In the genomic region with DNA sequence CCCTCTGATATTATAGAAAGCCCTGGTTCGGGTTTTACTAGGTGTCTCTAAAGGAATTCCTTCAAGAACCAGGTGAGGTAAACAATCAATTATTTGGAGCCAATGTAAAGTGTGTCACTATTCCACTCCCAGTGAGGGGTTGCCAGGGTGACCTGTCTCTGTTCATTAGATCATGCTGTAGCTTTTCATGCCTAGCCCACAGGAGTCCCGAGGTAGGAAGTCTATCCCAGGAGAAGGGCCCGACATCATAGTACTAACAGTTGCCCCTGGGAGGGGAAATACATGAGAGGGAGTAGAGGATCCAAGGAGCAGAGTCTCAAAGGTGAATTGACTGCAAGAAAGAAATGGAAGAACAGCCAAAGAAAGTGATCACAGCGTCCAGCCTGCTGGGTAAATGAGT, we compare ENCODE assay signal across 12 mouse cellular contexts.
A peak's percentile ranks its signal among the peaks of the same experiment; 100 is the strongest.
DNase-seq lines count a peak whose midpoint lies in the region; ATAC-seq and TF ChIP-seq lines count a peak whose summit lies in the region.
"Had no signal": no experiment of that assay in that cellular context is flagged by ENCODE, and none has a peak within 500 bp of the region (broad histone marks: within the 10 kb centered on the region; RNA-seq: fewer than 3 reads in every experiment).

No protein-coding gene starts in this region.

- H3K4me3 ChIP-seq in hindbrain, embryonic 11.5 days (ENCODE audit: low read depth, low read length): no peak overlapping the region
- H3K4me3 ChIP-seq in hindbrain, embryonic 10.5 days: no peak overlapping the region
- peak overlapping the region; percentile 50 for H3K4me3 ChIP-seq in forebrain, postnatal 0 days (ENCODE audit: low read depth, low read length)
- H3K4me3 ChIP-seq in midbrain, embryonic 16.5 days (ENCODE audit: low read depth, low read length): peak overlapping the region; percentile 76
- H3K4me3 ChIP-seq in heart, embryonic 12.5 days: no peak overlapping the region
- no peak overlapping the region for H3K4me3 ChIP-seq in heart, embryonic 10.5 days

- no peak overlapping the region for H3K27ac ChIP-seq in hindbrain, embryonic 11.5 days (ENCODE audit: low read depth, low read length)
- H3K27ac ChIP-seq in hindbrain, embryonic 10.5 days: no peak overlapping the region
- peak overlapping the region; percentile 57 for H3K27ac ChIP-seq in forebrain, postnatal 0 days (ENCODE audit: low read depth, low read length)
- peak overlapping the region; percentile 93 for H3K27ac ChIP-seq in midbrain, embryonic 16.5 days (ENCODE audit: low read length)
- H3K27ac ChIP-seq in heart, embryonic 12.5 days (ENCODE audit: poor library complexity, severe bottlenecking): no peak overlapping the region
- no peak overlapping the region for H3K27ac ChIP-seq in heart, embryonic 10.5 days

- H3K9ac ChIP-seq in hindbrain, embryonic 11.5 days (ENCODE audit: low read depth, low read length): no peak overlapping the region
- H3K9ac ChIP-seq in forebrain, postnatal 0 days: peak overlapping the region; percentile 37
- peak overlapping the region; percentile 45 for H3K9ac ChIP-seq in midbrain, embryonic 16.5 days (ENCODE audit: low read depth, low read length)
- no peak overlapping the region for H3K9ac ChIP-seq in heart, embryonic 12.5 days
- H3K9ac ChIP-seq: lung, embryonic 14.5 days had no signal

- no peak overlapping the region for H3K4me2 ChIP-seq in hindbrain, embryonic 11.5 days (replicated peaks; ENCODE audit: low read depth, low read length)
- peak overlapping the region; percentile 79 for H3K4me2 ChIP-seq in forebrain, postnatal 0 days (ENCODE audit: low read depth)
- peak overlapping the region; percentile 55 for H3K4me2 ChIP-seq in midbrain, embryonic 16.5 days (ENCODE audit: low read length)
- H3K4me2 ChIP-seq in heart, embryonic 12.5 days: no peak overlapping the region

- H3K9me3 ChIP-seq in hindbrain, embryonic 11.5 days (ENCODE audit: control insufficient read depth, low read length): no peaks in the 10 kb centered on the region
- no peaks in the 10 kb centered on the region for H3K9me3 ChIP-seq in hindbrain, embryonic 10.5 days
- H3K9me3 ChIP-seq in forebrain, postnatal 0 days (ENCODE audit: low read length): no peaks in the 10 kb centered on the region
- no peaks in the 10 kb centered on the region for H3K9me3 ChIP-seq in midbrain, embryonic 16.5 days (replicated peaks; ENCODE audit: control insufficient read depth, low read length, poor library complexity, severe bottlenecking)
- H3K9me3 ChIP-seq in heart, embryonic 12.5 days (replicated peaks): no peaks in the 10 kb centered on the region
- no peaks in the 10 kb centered on the region for H3K9me3 ChIP-seq in heart, embryonic 10.5 days

- H3K36me3 ChIP-seq in hindbrain, embryonic 11.5 days (ENCODE audit: control insufficient read depth, insufficient read depth, low read length): no peaks in the 10 kb centered on the region
- H3K36me3 ChIP-seq in hindbrain, embryonic 10.5 days: no peaks in the 10 kb centered on the region
- no peaks in the 10 kb centered on the region for H3K36me3 ChIP-seq in forebrain, postnatal 0 days (ENCODE audit: insufficient read depth)
- H3K36me3 ChIP-seq in midbrain, embryonic 16.5 days (ENCODE audit: control insufficient read depth, insufficient read depth, low read length): no peaks in the 10 kb centered on the region
- no peaks in the 10 kb centered on the region for H3K36me3 ChIP-seq in heart, embryonic 12.5 days
- H3K36me3 ChIP-seq in heart, embryonic 10.5 days: no peaks in the 10 kb centered on the region

- intact Hi-C loops in heart, postnatal 25 days (cut with DNase I): no loop called here

- no peaks in the 10 kb centered on the region; the same call in 1 of the 2 replicates for H3K27me3 ChIP-seq in hindbrain, embryonic 11.5 days (ENCODE audit: control insufficient read depth, insufficient read depth, low read length)
- H3K27me3 ChIP-seq in hindbrain, embryonic 10.5 days (ENCODE audit: insufficient read depth, poor library complexity, severe bottlenecking): peaks cover 45% of the 10 kb centered on the region
- no peaks in the 10 kb centered on the region for H3K27me3 ChIP-seq in forebrain, postnatal 0 days (ENCODE audit: insufficient read depth, low read length)
- no peaks in the 10 kb centered on the region for H3K27me3 ChIP-seq in midbrain, embryonic 16.5 days (ENCODE audit: control insufficient read depth, insufficient read depth, low read depth, low read length)
- H3K27me3 ChIP-seq in heart, embryonic 12.5 days (replicated peaks): peaks cover 55% of the 10 kb centered on the region
- H3K27me3 ChIP-seq in heart, embryonic 10.5 days (ENCODE audit: insufficient read depth, poor library complexity, severe bottlenecking): peaks cover 45% of the 10 kb centered on the region

- peak; percentile 6 for DNase-seq in hindbrain, embryonic 11.5 days (ENCODE audit: low spot score)
- no peak for DNase-seq in hindbrain, embryonic 10.5 days (ENCODE audit: low spot score)
- DNase-seq in cerebellum, postnatal 10 days: peak; percentile 24 to 33
- peak; percentile 35 for DNase-seq in forebrain, postnatal 0 days
- no peak for DNase-seq in heart, postnatal 25 days (ENCODE audit: low spot score)
- DNase-seq in heart, embryonic 10.5 days (ENCODE audit: low spot score): no peak
- DNase-seq: kidney, postnatal 14 days; liver had no signal

- no peak for TF ChIP-seq CTCF in forebrain, postnatal 0 days (IDR thresholded peaks at IDR 0.05; ENCODE audit: low read depth)

- WGBS in hindbrain, embryonic 11.5 days: 52% methylated on average over 4 of the region's 4 CpGs
- 64% methylated on average over 4 of the region's 4 CpGs for WGBS in hindbrain, embryonic 10.5 days
- 35% methylated on average over 4 of the region's 4 CpGs for WGBS in forebrain, postnatal 0 days
- 43% methylated on average over 4 of the region's 4 CpGs for whole genome bisulfite sequencing in midbrain, embryonic 16.5 days
- 57% methylated on average over 4 of the region's 4 CpGs for WGBS in heart, embryonic 12.5 days
- WGBS in heart, embryonic 10.5 days: 53% methylated on average over 4 of the region's 4 CpGs

- ATAC-seq in hindbrain, embryonic 11.5 days (ENCODE audit: low FRiP score): no peak
- no peak for ATAC-seq in forebrain, postnatal 0 days
- ATAC-seq in midbrain, embryonic 16.5 days: no peak
- no peak for ATAC-seq in heart, embryonic 12.5 days (ENCODE audit: insufficient number of reproducible peaks, low FRiP score)
- ATAC-seq: activated CD4-positive, CD25-positive, alpha-beta regulatory T cell, adult 4 months had no signal

- H3K4me1 ChIP-seq in hindbrain, embryonic 11.5 days (replicated peaks; ENCODE audit: control insufficient read depth, insufficient read depth, low read length): no peaks in the 10 kb centered on the region
- H3K4me1 ChIP-seq in hindbrain, embryonic 10.5 days (replicated peaks): peaks cover 32% of the 10 kb centered on the region
- peaks cover 9% of the 10 kb centered on the region; the same call in 1 of the 2 replicates for H3K4me1 ChIP-seq in forebrain, postnatal 0 days (ENCODE audit: insufficient read depth)
- H3K4me1 ChIP-seq in midbrain, embryonic 16.5 days (ENCODE audit: control insufficient read depth, insufficient read depth, low read length): peaks cover 12% of the 10 kb centered on the region; the same call in 1 of the 2 replicates
- H3K4me1 ChIP-seq in heart, embryonic 12.5 days (replicated peaks): peaks cover 17% of the 10 kb centered on the region; the same call in 1 of the 2 replicates
- H3K4me1 ChIP-seq in heart, embryonic 10.5 days: peaks cover 10% of the 10 kb centered on the region

Comparison
In these comparisons a context has a peak if more than half of its experiments do, and no peak if none do; other contexts are left out.
1. DNase-seq: peak in hindbrain, embryonic 11.5 days (single experiment), cerebellum, postnatal 10 days (2 of 2) and forebrain, postnatal 0 days (single experiment); none in hindbrain, embryonic 10.5 days (single experiment), heart, postnatal 25 days (single experiment) and heart, embryonic 10.5 days (single experiment).
2. H3K27ac ChIP-seq: peak in forebrain, postnatal 0 days (single experiment) and midbrain, embryonic 16.5 days (single experiment); none in hindbrain, embryonic 11.5 days (single experiment), hindbrain, embryonic 10.5 days (single experiment), heart, embryonic 12.5 days (single experiment) and heart, embryonic 10.5 days (single experiment).
3. H3K4me2 ChIP-seq: peak in forebrain, postnatal 0 days (single experiment) and midbrain, embryonic 16.5 days (single experiment); none in hindbrain, embryonic 11.5 days (single experiment) and heart, embryonic 12.5 days (single experiment).
4. H3K4me3 ChIP-seq: peak in forebrain, postnatal 0 days (single experiment) and midbrain, embryonic 16.5 days (single experiment); none in hindbrain, embryonic 11.5 days (single experiment), hindbrain, embryonic 10.5 days (single experiment), heart, embryonic 12.5 days (single experiment) and heart, embryonic 10.5 days (single experiment).
5. H3K9ac ChIP-seq: peak in forebrain, postnatal 0 days (single experiment) and midbrain, embryonic 16.5 days (single experiment); none in hindbrain, embryonic 11.5 days (single experiment) and heart, embryonic 12.5 days (single experiment).